Mouse (Mus musculus) urinary bladder, postnatal 10 days (tissue): ENCODE data around the gene Plekhh1.

Experiments used
- DNase-seq: peaks from one replicate; pipeline ENCODE4 v3.0.0; 2022; ENCODE audit warnings: low spot score

Gene Plekhh1

GRCm38 (mm10) chr12:79034331-79034730 is 5.4 kb downstream of the Plekhh1 start:
- DNase-seq: no peak

- DNase-seq: no peak
These were observed 6.4 kb downstream of the Plekhh1 start for GRCm38 (mm10) chr12:79035349-79035748.

- no peak for DNase-seq
These were observed 10.7 kb downstream of the Plekhh1 start for GRCm38 (mm10) chr12:79039708-79040107.

- no peak for DNase-seq
These were observed 11.4 kb downstream of the Plekhh1 start for GRCm38 (mm10) chr12:79040201-79040827.

GRCm38 (mm10) chr12:79041436-79041835 is 12.5 kb downstream of the Plekhh1 start:
- DNase-seq: no peak

- DNase-seq: no peak
These were observed 15.7 kb downstream of the Plekhh1 start for GRCm38 (mm10) chr12:79044668-79045067.

- DNase-seq: no peak
These were observed 17.2 kb downstream of the Plekhh1 start for GRCm38 (mm10) chr12:79046171-79046570.

GRCm38 (mm10) chr12:79047203-79047602 is 18.2 kb downstream of the Plekhh1 start:
- DNase-seq: no peak

GRCm38 (mm10) chr12:79048898-79049297 is 19.9 kb downstream of the Plekhh1 start:
- no peak for DNase-seq

GRCm38 (mm10) chr12:79049807-79050206 is 20.8 kb downstream of the Plekhh1 start:
- no peak for DNase-seq

- DNase-seq: no peak
These were observed 21.7 kb downstream of the Plekhh1 start for GRCm38 (mm10) chr12:79050545-79051212.

GRCm38 (mm10) chr12:79052073-79052472 is 23.1 kb downstream of the Plekhh1 start:
- no peak for DNase-seq

GRCm38 (mm10) chr12:79055276-79055675 is 26.3 kb downstream of the Plekhh1 start:
- DNase-seq: no peak

- DNase-seq: no peak
These were observed 30.6 kb downstream of the Plekhh1 start for GRCm38 (mm10) chr12:79059573-79059972.

GRCm38 (mm10) chr12:79060134-79060533 is 31.2 kb downstream of the Plekhh1 start:
- no peak for DNase-seq

- no peak for DNase-seq
These were observed 32.0 kb downstream of the Plekhh1 start for GRCm38 (mm10) chr12:79060766-79061652.

GRCm38 (mm10) chr12:79064451-79064850 is 35.5 kb downstream of the Plekhh1 start:
- DNase-seq: no peak

GRCm38 (mm10) chr12:79066431-79066830 is 37.5 kb downstream of the Plekhh1 start:
- no peak for DNase-seq

GRCm38 (mm10) chr12:79067526-79067925 is 38.6 kb downstream of the Plekhh1 start:
- DNase-seq: no peak

GRCm38 (mm10) chr12:79068306-79068705 is 39.3 kb downstream of the Plekhh1 start:
- no peak for DNase-seq

GRCm38 (mm10) chr12:79069187-79069608 is 40.2 kb downstream of the Plekhh1 start:
- DNase-seq: no peak

GRCm38 (mm10) chr12:79069916-79070315 is 41.0 kb downstream of the Plekhh1 start:
- DNase-seq: no peak
